In genomic region chr1:38441800-38442199, GRCm38 (mm10) we compare ENCODE assay signal across 16 mouse cellular contexts.
DNase-seq lines count a peak whose midpoint lies in the region; ATAC-seq lines count a peak whose summit lies in the region.
"Had no signal": no experiment of that assay in that cellular context is flagged by ENCODE, and none has a peak within 500 bp of the region (broad histone marks: within the 10 kb centered on the region; RNA-seq: fewer than 3 reads in every experiment).

No protein-coding gene starts in this region.

- WGBS in forebrain, embryonic 13.5 days, result 46% methylated on average over 2 of the region's 2 CpGs
- WGBS in forebrain, embryonic 11.5 days, result 52% methylated on average over 2 of the region's 2 CpGs
- WGBS in hindbrain, embryonic 11.5 days, result 50% methylated on average over 2 of the region's 2 CpGs
- WGBS in hindbrain, embryonic 16.5 days, result 47% methylated on average over 2 of the region's 2 CpGs

- H3K4me1 ChIP-seq in forebrain, embryonic 13.5 days, result peaks cover 80% of the 10 kb centered on the region
- peaks cover 29% of the 10 kb centered on the region for H3K4me1 ChIP-seq in forebrain, embryonic 11.5 days (replicated peaks; ENCODE audit: control insufficient read depth, insufficient read depth, low read length)
- peaks cover 15% of the 10 kb centered on the region for H3K4me1 ChIP-seq in hindbrain, embryonic 11.5 days (replicated peaks; ENCODE audit: control insufficient read depth, insufficient read depth, low read length)
- H3K4me1 ChIP-seq in hindbrain, embryonic 16.5 days (ENCODE audit: control insufficient read depth, insufficient read depth, low read depth, low read length), result peaks cover 35% of the 10 kb centered on the region

- no peak for ATAC-seq in forebrain, embryonic 13.5 days
- no peak for ATAC-seq in forebrain, embryonic 11.5 days (replicated peaks; ENCODE audit: low FRiP score)
- no peak for ATAC-seq in hindbrain, embryonic 11.5 days (ENCODE audit: low FRiP score)
- ATAC-seq in hindbrain, embryonic 16.5 days, result no peak
- ATAC-seq in granulocyte monocyte progenitor cell, adult 5-6 weeks (replicated peaks; ENCODE audit: poor library complexity, severe bottlenecking), result peak; percentile 67
- ATAC-seq in monocyte, adult 5-6 weeks (replicated peaks; ENCODE audit: insufficient number of reproducible peaks, low FRiP score, low TSS enrichment, poor library complexity, severe bottlenecking), result no peak
- ATAC-seq: inflammation-experienced regulatory T-cells, adult 6 months had no signal

- no peaks in the 10 kb centered on the region for H3K27me3 ChIP-seq in forebrain, embryonic 13.5 days
- H3K27me3 ChIP-seq in forebrain, embryonic 11.5 days (ENCODE audit: control insufficient read depth, insufficient read depth, low read length), result no peaks in the 10 kb centered on the region
- H3K27me3 ChIP-seq in hindbrain, embryonic 11.5 days (ENCODE audit: control insufficient read depth, insufficient read depth, low read length), result no peaks in the 10 kb centered on the region
- H3K27me3 ChIP-seq in hindbrain, embryonic 16.5 days (replicated peaks; ENCODE audit: control insufficient read depth, insufficient read depth, low read length), result no peaks in the 10 kb centered on the region
- H3K27me3 ChIP-seq: limb, embryonic 13.5 days; lung, embryonic 15.5 days had no signal

- no peak overlapping the region for H3K4me2 ChIP-seq in forebrain, embryonic 13.5 days
- no peak overlapping the region for H3K4me2 ChIP-seq in forebrain, embryonic 11.5 days (ENCODE audit: low read depth, low read length, severe bottlenecking)
- H3K4me2 ChIP-seq in hindbrain, embryonic 11.5 days (replicated peaks; ENCODE audit: low read depth, low read length), result no peak overlapping the region
- no peak overlapping the region for H3K4me2 ChIP-seq in hindbrain, embryonic 16.5 days (ENCODE audit: low read length)
- H3K4me2 ChIP-seq: limb, embryonic 13.5 days; lung, embryonic 15.5 days had no signal

- H3K27ac ChIP-seq in forebrain, embryonic 13.5 days, result peak overlapping the region; percentile 33
- H3K27ac ChIP-seq in forebrain, embryonic 11.5 days (ENCODE audit: low read depth, low read length), result no peak overlapping the region
- peak overlapping the region; percentile 49 for H3K27ac ChIP-seq in hindbrain, embryonic 11.5 days (ENCODE audit: low read depth, low read length)
- no peak overlapping the region for H3K27ac ChIP-seq in hindbrain, embryonic 16.5 days (ENCODE audit: low read depth, low read length)
- H3K27ac ChIP-seq: gastrocnemius, adult 2 months; lung, embryonic 15.5 days had no signal

- DNase-seq in forebrain, embryonic 11.5 days (ENCODE audit: low spot score), result no peak
- DNase-seq in hindbrain, embryonic 11.5 days (ENCODE audit: low spot score), result no peak
- peak; percentile 66 for DNase-seq in 416B (ENCODE audit: low read depth)
- DNase-seq in urinary bladder, postnatal 25 days (ENCODE audit: low spot score), result no peak
- DNase-seq: cerebellum, adult 11-12 months; gastrocnemius, adult 2 months; kidney, postnatal 10 days; midbrain, embryonic 14.5 days; right cerebral cortex, adult 18-20 months had no signal

- H3K4me3 ChIP-seq in forebrain, embryonic 13.5 days, result no peak overlapping the region
- no peak overlapping the region for H3K4me3 ChIP-seq in forebrain, embryonic 11.5 days (ENCODE audit: low read depth, low read length)
- no peak overlapping the region for H3K4me3 ChIP-seq in hindbrain, embryonic 11.5 days (ENCODE audit: low read depth, low read length)
- H3K4me3 ChIP-seq in hindbrain, embryonic 16.5 days (ENCODE audit: low read length), result no peak overlapping the region
- H3K4me3 ChIP-seq: gastrocnemius, adult 2 months; limb, embryonic 13.5 days; lung, embryonic 15.5 days had no signal

- H3K9me3 ChIP-seq in forebrain, embryonic 13.5 days (replicated peaks), result no peaks in the 10 kb centered on the region
- H3K9me3 ChIP-seq in forebrain, embryonic 11.5 days (ENCODE audit: control insufficient read depth, low read length), result no peaks in the 10 kb centered on the region
- H3K9me3 ChIP-seq in hindbrain, embryonic 11.5 days (ENCODE audit: control insufficient read depth, low read length), result no peaks in the 10 kb centered on the region
- no peaks in the 10 kb centered on the region for H3K9me3 ChIP-seq in hindbrain, embryonic 16.5 days (ENCODE audit: control insufficient read depth, low read length)
- H3K9me3 ChIP-seq: limb, embryonic 13.5 days; lung, embryonic 15.5 days had no signal

- H3K36me3 ChIP-seq in forebrain, embryonic 13.5 days (ENCODE audit: poor library complexity, severe bottlenecking), result no peaks in the 10 kb centered on the region
- H3K36me3 ChIP-seq in forebrain, embryonic 11.5 days (ENCODE audit: control insufficient read depth, insufficient read depth, low read length), result no peaks in the 10 kb centered on the region
- H3K36me3 ChIP-seq in hindbrain, embryonic 11.5 days (ENCODE audit: control insufficient read depth, insufficient read depth, low read length), result no peaks in the 10 kb centered on the region
- H3K36me3 ChIP-seq in hindbrain, embryonic 16.5 days (ENCODE audit: control insufficient read depth, insufficient read depth, low read length), result no peaks in the 10 kb centered on the region
- H3K36me3 ChIP-seq: limb, embryonic 13.5 days; lung, embryonic 15.5 days had no signal

- H3K9ac ChIP-seq in forebrain, embryonic 13.5 days, result no peak overlapping the region
- no peak overlapping the region; the same call in 1 of the 2 replicates for H3K9ac ChIP-seq in forebrain, embryonic 11.5 days (ENCODE audit: low read length)
- H3K9ac ChIP-seq in hindbrain, embryonic 11.5 days (ENCODE audit: low read depth, low read length), result no peak overlapping the region
- H3K9ac ChIP-seq in hindbrain, embryonic 16.5 days (ENCODE audit: low read depth, low read length), result no peak overlapping the region
- H3K9ac ChIP-seq: limb, embryonic 13.5 days; lung, embryonic 15.5 days had no signal

Comparison
In these comparisons a context has a peak if more than half of its experiments do, and no peak if none do; other contexts are left out.
1. H3K27ac ChIP-seq: peak in forebrain, embryonic 13.5 days (single experiment) and hindbrain, embryonic 11.5 days (single experiment); none in forebrain, embryonic 11.5 days (single experiment) and hindbrain, embryonic 16.5 days (single experiment).